Mouse (Mus musculus) ovary, adult 18-20 months (tissue): ENCODE measurements around the gene Bcr.
"Not testable (repeated sequence)": the region's sequence is repeated elsewhere in the genome, so short reads cannot be mapped to it uniquely, and the experiment has no call there.

Source experiments
- DNase-seq: peaks from one replicate; pipeline ENCODE4 v3.0.0; 2022; ENCODE audit warnings: low spot score, mixed read lengths

The Bcr gene

GRCm38 (mm10) chr10:75060217-75060842 lies at the start of gene Bcr:
TSS of gene Bcr (plus strand) at chr10:75060592.
- peak; percentile 62 for DNase-seq

GRCm38 (mm10) chr10:75010704-75011103 lies 49.7 kb upstream of the Bcr start:
- DNase-seq: no peak

DNA sequence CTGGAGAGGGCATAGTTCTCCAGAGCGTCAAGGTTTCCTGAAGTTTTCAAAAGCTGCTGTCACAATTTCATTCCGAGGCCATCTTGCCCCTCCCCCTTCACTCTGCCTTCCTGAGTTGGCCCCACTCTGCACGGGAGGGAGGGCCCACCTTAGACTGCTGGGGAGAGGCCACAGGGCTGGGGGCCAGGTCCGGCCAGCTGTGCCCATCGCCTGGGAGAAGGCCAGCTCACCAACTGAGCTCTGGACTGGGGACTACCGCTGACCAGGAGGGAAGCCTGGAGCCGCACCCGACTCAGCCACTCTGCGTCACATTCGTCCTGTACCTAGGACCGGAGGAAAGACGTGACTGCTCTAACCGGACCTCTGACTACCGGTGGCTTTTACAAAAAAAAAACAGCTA lies 44.9 kb upstream of the Bcr start:
- no peak for DNase-seq

DNA sequence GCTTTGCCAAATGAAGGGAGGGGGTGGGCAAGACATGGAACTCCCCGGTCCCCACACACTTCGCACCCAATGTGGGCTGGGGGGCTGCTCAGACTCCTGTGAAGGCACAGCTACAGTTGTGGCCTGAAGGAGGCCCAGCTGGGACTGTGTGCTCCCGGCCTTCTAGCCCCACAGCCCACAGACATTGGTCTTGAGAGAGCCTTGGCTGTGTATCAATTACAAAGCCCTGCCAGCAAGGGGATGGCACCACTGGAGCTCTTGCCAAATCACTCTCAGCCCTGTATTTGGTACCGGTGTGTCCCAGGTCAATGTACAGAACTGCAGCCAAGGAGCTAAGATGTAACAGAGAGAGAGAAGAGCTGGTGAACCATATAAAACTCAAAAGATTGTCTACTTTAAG lies 43.9 kb upstream of the Bcr start:
- DNase-seq: no peak

DNA sequence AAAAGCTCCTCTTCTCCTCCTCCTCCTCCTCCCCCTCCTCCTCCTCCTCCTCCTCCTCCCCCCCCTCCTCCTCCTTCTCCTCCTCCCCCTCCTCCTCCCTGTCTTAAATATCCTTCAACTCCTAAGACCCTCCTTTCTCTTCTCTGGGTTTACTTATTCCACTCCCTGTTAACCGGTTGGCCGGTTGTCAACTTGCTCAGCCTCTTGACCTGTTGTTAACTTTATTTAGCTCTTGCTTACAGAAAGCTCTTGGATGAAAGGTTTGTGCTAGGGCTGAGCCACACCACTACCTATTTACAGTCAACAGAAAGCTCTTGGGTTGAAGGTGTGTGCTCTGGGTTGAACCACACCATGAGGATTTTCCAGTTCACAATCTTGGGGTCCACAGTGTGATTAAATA lies 40.1 kb upstream of the Bcr start:
- no peak for DNase-seq

- peak; percentile 31 for DNase-seq
Measured at GRCm38 (mm10) chr10:75021138-75021537, 39.3 kb upstream of the Bcr start.

DNA sequence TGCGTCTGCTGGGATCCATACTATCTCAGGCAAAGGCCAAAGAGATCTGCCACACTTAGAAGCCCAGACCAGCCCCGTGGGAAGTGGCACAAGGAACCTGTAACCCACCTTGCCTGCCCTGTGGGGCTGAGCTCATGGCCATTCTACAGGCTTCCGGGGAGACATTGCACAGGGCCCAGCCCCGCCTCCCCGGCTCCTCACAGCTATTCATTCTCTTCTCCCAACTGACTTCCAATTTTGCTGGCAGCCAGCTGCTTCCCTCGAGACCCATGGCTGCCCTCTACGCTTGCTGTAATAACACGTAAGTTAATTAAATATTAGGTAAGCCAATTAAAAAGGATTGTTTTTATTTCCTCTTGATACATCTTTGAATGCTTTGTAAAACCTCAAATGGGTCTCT lies 33.9 kb upstream of the Bcr start:
- no peak for DNase-seq

- no peak for DNase-seq
Measured at GRCm38 (mm10) chr10:75028743-75029142, 31.6 kb upstream of the Bcr start.

GRCm38 (mm10) chr10:75029677-75030076 lies 30.7 kb upstream of the Bcr start:
- no peak for DNase-seq

- DNase-seq: no peak
Measured at GRCm38 (mm10) chr10:75030234-75030633, 30.2 kb upstream of the Bcr start.

DNA sequence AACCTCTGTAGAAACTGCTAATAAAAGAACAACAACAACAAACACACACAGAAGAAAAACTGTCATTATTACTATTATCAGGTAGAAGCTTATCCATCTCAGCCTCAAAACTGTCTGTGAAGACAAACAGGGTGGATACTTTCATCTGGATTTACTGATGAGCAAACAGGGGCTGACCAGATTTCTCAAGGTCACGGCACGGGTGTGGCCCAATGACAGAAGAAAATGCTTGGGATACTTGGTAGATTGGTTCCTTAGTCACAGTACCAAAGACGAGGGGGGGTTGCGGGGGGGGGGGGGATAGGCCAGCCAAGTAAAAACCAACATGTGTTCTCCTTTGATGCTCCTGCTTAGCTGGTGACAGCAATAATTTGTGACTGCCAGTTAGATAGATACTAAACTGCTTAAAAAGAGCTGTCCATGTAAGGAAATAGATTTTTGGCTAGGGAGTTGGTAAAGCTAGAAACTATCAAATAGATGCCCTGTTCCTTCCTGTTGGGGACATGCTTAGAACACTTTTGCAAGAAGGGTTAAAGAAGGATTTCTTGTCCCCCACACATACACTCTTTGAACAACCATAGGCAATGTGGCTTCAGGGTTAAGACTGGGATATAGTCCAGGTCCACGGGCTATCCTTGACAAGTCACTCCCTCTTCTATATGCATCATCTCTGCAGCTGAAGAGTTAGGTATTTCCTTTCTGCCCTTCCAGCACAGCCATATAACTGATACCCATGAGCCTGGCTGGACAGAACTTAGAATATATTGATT lies 28.9 kb upstream of the Bcr start:
- no peak for DNase-seq

DNA sequence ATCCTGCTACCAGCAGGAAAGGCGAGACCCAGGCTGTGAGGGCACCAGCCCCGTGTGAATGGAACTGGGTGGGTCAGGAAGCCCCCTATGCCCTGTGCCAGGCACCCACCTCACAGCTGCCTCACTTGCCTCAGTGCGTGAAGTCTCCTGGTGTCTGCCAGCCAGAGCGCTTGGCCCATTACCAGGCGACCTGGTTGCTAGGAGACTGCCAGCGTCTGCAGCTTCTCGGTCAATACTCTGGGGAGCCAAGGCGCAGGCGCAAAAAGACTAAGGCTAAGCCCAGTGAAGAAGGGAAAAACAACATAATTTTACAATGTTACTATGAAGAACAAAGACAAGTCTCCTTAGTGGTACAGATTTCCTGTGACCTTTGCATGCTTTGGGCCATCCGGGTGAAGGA lies 28.0 kb upstream of the Bcr start, which contains the start of gene Rsph14:
TSS of gene Rsph14 (minus strand) at position 192 of the 400 bp plus-strand sequence.
- peak; percentile 85 for DNase-seq

DNA sequence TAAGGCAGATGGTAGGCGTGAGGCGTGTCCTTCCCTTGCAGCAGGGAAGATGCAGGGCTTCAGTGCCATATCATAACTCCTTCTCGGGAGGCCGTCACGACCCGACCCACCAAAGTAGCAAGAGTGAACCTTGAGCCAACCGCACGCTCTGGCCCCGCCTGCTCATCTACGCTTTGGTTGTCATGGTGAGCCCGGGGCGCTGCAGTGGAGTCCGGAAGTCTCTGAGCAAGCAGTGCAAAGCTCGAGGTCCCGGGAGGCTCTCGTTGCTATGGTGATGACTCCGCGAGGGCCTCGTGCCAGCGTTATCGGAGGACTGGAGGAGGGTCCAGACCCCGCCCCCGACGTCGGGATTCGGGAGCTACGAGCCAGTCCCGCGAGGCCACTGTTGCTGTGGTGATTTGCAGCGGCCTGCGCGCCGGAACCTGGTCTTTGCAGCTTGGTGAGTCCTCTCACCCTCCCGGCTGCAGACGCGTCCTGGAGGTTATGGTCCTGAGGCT lies 23.5 kb upstream of the Bcr start, which contains the start of gene Rab36:
TSS of gene Rab36 (plus strand) at position 176 of the 497 bp plus-strand sequence.
- peak; percentile 99 for DNase-seq

DNA sequence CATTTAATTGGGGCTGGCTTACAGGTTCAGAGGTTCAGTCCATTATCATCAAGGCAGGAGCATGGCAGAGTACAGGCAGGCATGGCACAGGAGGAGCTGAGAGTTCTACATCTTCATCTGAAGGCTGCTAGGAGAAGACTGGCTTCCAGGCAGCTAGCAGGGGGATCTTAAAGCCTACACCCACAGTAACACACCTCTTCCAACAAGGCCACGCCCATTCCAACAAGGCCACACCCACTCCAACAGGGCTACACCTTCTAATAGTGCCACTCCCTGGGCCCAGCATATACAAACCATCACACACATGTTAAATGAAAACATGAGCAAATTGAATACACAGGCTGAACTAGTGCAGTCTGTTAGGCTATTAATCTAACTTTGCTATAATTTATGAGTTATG lies 18.3 kb upstream of the Bcr start:
- not testable (repeated sequence) for DNase-seq

DNA sequence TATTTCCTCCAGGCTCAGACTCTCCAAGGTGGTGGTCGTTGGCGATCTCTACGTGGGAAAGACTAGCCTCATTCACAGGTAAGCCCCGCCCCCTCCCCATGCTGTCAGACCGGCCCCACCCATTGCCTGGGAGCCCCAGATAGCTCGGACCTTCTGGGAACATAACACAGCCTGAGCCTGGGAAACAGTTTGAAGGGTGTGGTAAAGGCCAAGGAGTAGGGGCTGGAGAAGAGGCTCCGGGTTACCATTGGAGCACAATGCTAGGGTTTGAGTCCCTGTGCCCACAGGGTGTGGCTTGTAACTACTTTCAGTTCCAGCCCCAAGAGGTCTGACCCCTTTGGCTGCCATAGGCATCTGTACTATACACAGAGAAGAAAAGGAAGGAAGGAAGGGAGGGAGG lies 15.9 kb upstream of the Bcr start:
- no peak for DNase-seq

GRCm38 (mm10) chr10:75045831-75046230 lies 14.6 kb upstream of the Bcr start:
- no peak for DNase-seq

GRCm38 (mm10) chr10:75048711-75049110 lies 11.7 kb upstream of the Bcr start:
- no peak for DNase-seq

- no peak for DNase-seq
Measured at GRCm38 (mm10) chr10:75051364-75052074, 8.9 kb upstream of the Bcr start.

DNA sequence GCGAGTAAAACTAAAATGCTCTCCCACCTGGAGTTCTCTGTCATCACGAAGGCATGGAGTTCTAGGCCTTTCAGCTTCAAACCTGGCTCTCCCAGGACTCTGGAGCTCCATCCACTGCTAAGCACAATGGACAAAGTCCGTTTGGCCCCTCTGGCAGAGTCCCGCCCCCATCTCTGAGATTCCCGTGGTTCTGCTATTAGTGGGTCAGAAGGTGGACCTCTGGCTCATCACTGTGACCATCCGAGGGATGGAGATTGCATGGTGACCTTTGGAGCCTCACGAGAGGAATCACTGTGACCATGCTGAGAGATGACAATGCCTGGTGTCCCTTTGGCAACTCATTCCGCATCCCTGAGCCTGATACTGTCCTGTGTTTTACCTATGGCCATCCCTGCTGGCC lies 7.5 kb upstream of the Bcr start:
- no peak for DNase-seq

DNA sequence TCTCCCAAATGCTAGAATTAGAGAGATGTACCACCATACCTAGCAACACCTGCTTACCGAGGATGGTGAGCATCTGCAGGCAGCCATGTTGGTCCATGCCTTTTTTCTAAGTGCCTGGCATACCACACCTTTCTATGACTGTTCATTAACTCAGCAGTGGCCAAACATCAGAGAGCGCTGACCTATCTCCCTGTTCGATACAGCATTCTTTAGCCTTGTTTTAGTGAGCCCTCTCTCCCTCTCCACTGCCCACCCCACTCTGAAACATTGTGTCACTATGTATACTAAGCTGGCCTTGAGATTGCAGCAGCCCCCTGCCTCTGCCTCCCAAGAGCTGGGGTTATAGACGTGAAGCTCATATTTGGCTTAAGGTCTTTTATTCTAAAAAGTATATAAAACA lies 6.7 kb upstream of the Bcr start:
- DNase-seq: no peak

GRCm38 (mm10) chr10:75054125-75054524 lies 6.3 kb upstream of the Bcr start:
- DNase-seq: peak; percentile 89

DNA sequence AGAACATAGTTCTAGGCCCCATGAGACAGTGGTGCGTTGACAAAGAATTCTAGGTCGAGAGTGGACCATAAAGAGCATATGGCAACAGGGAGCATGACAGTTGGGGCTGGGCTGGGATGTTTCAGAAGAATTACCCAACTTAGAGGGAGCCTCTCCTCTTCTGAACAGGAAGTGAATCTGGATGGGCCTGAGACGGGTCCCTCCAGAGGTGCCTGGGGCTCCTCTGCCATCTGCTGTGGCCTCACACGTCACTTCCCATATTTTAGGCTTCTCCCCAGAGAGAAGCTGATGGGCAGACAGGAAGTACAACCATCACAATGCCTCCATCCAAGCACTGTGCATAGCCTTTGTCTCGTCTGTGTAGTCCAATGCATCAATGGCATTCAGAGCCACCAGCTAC lies 4.7 kb upstream of the Bcr start:
- DNase-seq: no peak

DNA sequence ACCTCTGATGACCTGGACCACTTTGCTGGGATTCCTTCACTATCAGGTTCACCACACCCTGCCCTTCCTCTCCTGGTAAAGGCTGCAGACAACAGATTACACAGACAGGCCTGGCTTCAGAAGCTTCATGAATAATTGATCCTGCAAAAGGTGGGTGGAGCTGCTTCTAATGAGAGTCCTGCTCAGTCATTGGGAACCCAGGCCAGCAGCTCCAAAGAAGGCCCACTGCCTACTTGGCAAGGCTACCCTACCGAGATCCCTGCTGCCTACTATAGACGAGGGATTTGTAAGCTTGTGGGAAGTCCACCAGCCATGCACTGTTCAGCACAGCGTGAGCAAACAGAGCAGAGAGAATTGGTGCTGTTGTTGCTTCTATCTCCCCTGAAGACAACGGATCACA lies 4.1 kb upstream of the Bcr start:
- DNase-seq: no peak
